Mouse (Mus musculus): ENCODE results near the gene Mrpl46. TPM values are rescaled to one million over a fixed set of nuclear protein-coding genes. Genes with fewer than 3 reads are reported as not detected.
A peak's percentile ranks its signal among the peaks of the same experiment; 100 is the strongest.

The Mrpl46 gene
- 10 to 100 TPM; 27.1 to 35.4 TPM for total RNA-seq (2021)
- long read RNA-seq, experiment 1, transcript Mrpl46-201 (4 exons, 1,134 nt) = major isoform, 25 of 26 reads
- long read RNA-seq, experiment 1, partial matches to known transcripts = 0 of 26 reads
- long read RNA-seq, experiment 1, other reads (novel, unspliced or antisense) = 1 of 26 reads
- long read RNA-seq, experiment 2, transcript Mrpl46-201 (4 exons, 1,134 nt) = major isoform, 36 of 37 reads
- long read RNA-seq, experiment 2, partial matches to known transcripts = 0 of 37 reads
- long read RNA-seq, experiment 2, other reads (novel, unspliced or antisense) = 1 of 37 reads

DNA sequence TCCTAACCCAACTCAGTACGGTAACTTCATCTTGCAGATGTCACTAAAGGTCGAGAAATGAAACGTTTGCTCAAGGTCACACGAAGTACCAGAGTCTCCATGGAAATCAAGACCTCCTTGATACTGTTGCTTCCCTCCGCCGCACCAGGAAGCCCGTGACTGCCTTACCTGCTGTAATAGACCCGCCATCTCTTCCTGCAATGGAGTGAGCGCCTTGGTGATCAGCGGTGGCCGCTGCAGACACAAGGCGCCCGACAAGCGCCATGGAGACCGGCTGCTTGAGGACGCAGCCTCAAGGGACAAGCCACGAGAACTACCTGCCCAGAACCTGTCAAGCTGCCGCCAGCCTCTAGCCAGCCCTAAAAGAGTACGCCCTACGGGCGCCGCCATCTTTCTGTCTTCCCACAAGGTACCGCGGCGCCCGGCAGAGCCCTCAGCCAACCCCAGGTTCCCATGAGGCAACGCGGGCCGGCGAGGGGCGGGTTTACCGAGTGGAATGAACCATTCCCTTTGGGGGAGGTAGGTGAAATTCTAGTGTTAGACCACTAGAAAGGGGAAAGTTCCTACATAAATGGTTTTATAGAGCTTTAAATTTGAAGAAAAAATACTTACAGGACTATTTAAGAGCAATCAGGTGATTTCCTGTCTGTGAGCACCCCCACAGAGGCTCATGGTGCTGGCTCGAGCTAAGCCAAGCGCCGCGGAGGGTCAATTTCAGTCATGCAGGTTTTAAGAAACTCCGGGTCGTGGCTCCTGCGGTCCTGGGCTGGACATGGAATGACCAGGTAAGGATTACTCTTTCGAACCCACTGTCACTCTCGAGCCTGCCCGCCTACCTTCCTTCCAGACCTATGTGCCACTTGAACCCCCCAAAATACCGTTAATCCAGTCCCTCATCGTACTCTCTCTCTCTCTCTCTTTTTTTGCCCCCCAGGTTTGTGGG is at the start of gene Mrpl46, which contains the start of gene Mrps11:
Gene Mrpl46 (minus strand): TSS at position 893 of the 943 bp plus-strand sequence.
Gene Mrps11 (plus strand): TSS at position 481 of the 943 bp plus-strand sequence.
- peak; percentile 88 for DNase-seq

DNA sequence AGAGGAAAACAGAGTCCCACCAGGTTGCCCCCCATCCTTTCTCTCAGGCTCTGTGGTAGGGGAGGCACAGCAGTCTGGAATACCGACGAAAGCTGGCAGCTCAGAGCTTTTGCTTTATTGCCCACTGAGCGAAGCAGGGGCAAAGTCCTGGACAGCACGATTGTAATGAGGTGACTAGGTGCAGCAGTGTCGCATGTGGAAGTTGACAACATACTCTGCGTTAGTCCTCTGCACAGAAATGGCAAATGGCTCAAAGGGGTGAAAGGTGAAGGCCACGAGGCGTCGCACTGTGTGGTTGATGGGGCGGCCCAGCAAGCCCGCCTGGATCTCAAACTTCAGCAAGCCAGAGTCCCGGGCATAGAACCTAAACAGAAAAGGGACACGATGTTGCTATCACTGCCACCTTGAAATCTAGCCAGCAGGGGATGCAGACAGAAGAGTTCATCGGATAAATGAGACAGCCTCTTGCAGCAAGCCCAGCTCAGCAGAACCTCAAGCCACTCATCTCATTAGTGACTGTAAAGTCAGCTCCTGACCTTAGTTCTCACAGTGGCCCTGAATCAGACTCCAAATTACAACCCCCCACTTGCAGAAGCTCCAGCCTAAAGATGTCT is 44.5 kb upstream of the Mrpl46 start:
- no peak for DNase-seq

- DNase-seq = no peak
Observed at GRCm38 (mm10) chr7:78826682-78827385, 43.5 kb upstream of the Mrpl46 start.

DNA sequence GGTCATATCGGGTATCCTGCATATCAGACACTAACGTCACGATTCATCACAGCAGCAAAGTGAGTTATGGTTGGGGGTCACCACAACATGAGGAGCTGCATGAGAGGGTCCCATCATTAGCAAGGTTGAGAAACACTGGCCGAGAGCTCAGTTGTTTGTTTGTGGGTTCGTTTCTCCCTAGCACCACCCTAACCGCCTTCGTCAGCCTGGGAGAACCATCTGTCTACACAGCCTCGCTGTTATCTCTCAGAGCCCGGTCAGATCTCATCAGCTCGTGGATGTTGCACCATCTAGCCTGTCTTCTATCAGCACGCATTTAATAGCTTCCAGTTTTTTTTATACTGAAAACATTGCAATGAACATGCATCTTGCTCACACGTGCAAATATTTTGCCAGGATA is 35.0 kb upstream of the Mrpl46 start:
- DNase-seq = no peak

GRCm38 (mm10) chr7:78814766-78815165 is 31.4 kb upstream of the Mrpl46 start:
- no peak for DNase-seq

- DNase-seq = no peak
Observed at GRCm38 (mm10) chr7:78813791-78814190, 30.5 kb upstream of the Mrpl46 start.

DNA sequence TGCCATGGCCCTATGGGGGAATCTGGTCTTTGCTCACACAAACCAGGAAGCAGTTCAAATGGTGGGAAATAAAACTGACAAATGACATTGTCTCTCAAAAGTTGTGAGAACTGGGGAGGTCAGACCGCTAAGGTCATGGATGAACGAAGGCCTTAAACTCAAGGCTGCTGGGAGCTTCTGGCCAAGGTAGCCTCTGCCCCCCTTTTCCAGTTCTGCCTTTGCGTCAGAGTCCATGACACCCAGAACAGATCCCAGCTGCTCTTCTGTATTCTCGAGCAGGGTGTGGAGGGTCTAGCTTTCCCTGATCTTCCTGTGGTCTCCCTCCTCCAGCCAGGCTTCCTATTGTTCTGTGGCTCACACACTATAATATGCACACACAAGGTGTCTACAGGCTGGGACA is 23.9 kb upstream of the Mrpl46 start:
- DNase-seq = no peak

DNA sequence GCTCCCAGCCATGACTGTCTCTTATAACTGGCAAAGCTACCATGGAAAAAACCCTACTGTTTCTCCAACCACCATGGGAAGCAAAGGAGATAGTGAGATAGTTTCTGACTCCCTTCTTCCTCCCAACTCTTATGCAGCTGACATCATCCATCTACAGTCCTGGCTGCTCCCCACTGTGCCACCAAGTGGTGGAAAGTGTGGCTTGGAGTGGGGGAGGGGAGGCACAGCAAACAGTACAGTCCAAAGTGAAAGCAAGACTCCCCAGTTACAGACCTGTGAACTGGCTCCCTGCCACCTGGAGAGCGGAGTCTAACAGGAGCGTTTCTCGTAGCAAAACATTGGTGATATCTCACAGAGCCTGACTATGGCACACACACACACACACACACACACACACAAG is 20.5 kb upstream of the Mrpl46 start:
- no peak for DNase-seq

- DNase-seq = no peak
Observed at GRCm38 (mm10) chr7:78799730-78800496, 16.6 kb upstream of the Mrpl46 start.

DNA sequence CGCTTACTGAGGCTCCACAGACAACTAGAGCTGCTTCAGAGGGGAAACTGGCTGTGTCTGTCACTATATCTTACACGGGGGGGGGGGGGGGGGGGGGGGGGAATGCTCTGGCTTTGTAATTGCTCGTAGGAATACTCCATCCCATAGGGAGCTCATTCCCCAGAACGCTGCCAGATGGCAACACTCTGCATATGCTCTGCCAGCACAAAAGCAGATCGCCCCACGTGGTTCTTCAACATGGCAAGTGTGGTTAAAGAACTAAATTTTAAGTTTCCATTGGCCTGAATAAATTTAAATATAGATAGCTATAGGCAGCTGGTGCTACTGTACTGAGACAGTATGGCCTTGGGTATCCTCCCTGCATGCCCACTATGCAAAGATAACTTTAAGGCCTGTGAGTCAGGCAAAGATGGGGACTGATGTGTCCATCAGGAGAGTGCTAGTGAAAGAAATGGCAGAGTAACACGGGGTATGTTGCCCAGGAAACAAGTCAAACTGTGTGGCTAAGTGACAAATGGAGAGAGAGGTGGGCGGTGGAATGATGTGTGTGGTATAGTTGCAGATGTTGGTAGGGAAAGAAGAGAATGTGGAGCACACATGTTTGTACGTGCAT is 14.6 kb upstream of the Mrpl46 start:
- no peak for DNase-seq

DNA sequence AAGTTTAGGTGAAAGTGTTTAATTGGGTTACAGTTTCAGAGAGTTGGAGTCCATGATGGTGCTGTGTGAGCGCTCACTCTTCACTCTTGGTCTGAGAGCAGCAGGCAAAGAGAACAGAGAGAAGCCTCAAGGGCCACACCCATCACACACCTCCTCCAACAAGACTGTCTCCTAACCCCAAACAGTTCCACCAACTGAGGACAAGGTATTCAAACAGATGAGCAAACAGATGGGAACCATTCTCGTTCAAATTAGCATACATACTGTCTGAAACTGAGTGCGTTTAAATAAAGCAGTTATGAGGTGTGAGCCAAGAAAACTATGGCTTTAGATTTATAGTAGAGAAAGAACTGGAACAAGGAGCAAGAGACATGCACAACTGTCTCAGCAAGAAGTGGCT is 13.3 kb upstream of the Mrpl46 start:
- DNase-seq = no peak

- no peak for DNase-seq
Observed at GRCm38 (mm10) chr7:78794571-78795092, 11.3 kb upstream of the Mrpl46 start.

DNA sequence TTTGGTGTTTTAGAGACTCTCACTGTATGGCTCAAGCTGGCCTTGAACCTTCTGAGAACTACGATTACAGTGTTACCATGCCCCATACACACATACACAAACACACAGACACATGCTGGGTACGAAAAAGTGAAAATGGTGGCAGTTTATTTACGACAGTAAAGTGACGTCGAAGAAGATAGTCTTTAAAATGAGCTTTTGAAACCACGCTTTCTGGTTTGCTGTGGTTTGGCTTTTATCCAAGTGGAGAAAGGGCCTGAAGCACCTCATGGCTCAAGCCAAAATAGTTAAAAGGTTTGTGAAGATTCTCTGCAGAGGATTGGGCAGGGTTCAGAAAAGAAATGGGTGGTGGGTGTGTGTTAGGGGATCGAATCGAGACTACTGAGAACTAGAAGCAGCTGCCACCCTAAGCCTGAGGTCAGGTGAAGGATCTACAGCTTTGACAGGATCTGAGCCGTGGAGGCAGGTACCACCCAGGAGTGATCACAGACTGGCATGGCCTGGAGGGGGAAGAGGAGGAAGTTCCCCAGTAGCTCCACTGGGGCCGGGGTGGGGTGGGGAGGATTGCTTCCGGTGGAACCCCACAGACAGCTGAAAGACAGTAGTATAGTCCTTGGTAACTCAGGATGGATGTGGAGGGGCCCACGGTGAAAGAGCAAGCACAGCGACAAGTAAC is 10.7 kb upstream of the Mrpl46 start:
- no peak for DNase-seq

GRCm38 (mm10) chr7:78791359-78792222 is 8.3 kb upstream of the Mrpl46 start:
- DNase-seq = peak; percentile 23

DNA sequence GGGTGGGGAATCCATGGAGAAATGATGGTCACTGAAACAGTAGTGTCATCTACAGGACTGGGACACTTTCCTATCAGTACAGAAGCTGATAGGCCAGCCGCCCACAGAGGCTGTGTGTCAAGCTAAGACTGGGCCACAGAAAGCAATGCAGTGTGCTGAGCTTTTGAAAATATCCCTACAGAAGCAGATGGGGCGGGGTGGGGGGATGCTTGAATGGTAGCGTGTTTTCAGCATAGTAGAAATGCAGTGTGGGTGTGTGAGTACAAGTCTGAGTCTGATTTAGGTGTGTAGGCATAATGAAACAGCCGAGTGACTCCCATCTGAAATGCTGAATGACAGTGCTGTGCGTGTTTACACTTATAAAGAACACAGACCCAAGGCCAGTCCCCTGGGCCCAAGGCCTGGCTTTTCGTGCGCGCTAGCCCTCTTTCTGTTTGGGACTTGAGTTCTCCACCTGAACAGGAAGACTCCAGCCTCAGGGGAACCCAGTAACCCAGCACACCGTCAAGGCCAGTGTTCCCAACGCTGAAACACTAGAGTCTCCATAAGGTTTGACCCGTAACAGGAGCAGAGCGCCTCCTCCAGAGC is 4.6 kb upstream of the Mrpl46 start:
- no peak for DNase-seq

DNA sequence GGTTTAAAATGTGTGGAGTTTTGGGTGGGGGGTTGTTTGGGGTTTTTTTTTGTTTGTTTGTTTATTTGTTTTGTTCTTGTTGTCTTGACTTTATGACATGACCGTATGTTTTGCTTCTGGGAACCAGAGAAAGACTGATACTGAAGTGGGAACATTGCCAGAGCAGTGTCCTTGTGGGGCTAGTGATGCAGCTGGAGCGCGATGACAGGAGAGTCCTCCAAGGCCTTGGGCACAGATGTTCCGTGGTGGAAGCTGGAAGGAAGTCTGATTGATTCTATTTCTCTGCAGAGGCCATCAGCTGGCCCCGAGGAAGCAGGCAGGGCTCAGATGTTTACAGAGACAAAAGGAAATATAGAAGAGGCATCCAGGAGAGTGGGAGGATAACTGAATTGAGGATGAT is 2.6 kb upstream of the Mrpl46 start:
- no peak for DNase-seq

- DNase-seq = no peak
Observed at GRCm38 (mm10) chr7:78778741-78779140, 4.6 kb downstream of the Mrpl46 start.

DNA sequence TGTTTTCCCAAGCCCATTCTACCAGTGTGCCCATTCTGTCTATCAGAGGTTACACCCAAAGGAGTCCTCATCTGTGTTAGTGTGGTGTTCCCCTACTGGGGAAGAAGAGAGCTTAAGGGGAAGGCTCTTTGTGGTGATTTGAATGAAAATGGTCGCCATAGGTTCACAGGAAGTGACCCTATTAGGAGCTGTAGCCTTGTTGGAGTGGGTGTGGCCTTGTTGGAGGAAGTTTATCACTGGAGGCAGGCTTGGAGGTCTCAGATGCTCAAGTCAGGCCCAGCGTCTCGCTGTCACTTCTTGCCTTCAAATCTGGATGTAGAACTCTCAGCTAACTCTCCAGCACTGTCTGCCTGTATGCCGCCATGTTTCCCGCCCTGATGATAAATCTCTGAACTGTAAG is 12.4 kb downstream of the Mrpl46 start:
- no peak for DNase-seq
